Mouse (Mus musculus): ENCODE data around the gene Phf21a.

DNA sequence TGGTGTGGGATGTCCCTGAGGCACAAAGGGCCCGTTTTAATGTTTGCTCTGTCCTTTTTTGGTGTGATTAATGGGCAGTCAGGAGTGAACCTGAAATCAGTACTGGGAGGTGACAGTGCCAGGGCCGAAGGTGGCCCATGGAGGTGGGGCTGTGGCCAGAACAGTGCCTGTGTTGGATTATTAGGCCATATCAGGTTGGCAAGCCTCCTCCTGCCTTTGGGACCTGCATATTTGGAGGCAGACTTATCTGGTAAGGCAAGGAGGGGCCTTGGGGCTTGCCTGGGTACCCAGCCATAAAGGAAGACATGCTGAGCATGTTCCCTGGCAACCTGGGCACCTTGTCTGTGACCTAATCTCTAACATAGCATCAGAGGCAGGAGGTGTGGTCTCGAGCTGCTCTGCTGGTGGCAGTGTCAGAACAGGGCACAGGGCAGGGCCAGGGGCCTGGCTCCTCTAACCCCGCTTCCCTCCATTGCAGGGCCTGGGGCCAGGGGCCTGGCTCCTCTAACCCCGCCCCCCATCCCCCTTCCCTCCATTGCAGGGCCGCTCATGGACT is 287.7 kb downstream of the Phf21a start:
- TF ChIP-seq POLR2A (IDR thresholded peaks at IDR 0.05; ENCODE audit: low read depth, low read length) = no peak
- TF ChIP-seq CTCF (IDR thresholded peaks at IDR 0.05; ENCODE audit: extremely low read depth, insufficient read length, insufficient replicate concordance, low read depth, low read length) = no peak

Measured in small intestine, adult 2 months (tissue).